Mouse (Mus musculus): ENCODE data around the gene Tfrc. TPM values are rescaled to one million over a fixed set of nuclear protein-coding genes. Genes with fewer than 3 reads are reported as not detected.

The Tfrc gene
- polyA plus RNA-seq (2015; fragmentation: Nextera tagmentation; extraction: Ambion mirVana): 14.6 and 16.0 TPM in 2 replicates

- Histone ChIP-seq H3K4me2 (replicated peaks; ENCODE audit: low read depth, low read length) (peak within 1 kb of the TSS; percentile 84), H3K4me3 (ENCODE audit: low read depth, low read length) (peak within 1 kb of the TSS; percentile 66), H3K27me3 (replicated peaks; ENCODE audit: insufficient read depth, low read length) (no peaks in the 10 kb centered on the region), H3K9me3 (ENCODE audit: low read length) (no peaks in the 10 kb centered on the region), H3K36me3 (ENCODE audit: insufficient read depth, low read length) (no peaks in the 10 kb centered on the region), H3K4me1 (ENCODE audit: insufficient read depth, low read depth, low read length) (peaks cover 5% of the 10 kb centered on the region; the same call in 1 of the 2 replicates), H3K9ac (replicated peaks; ENCODE audit: low read depth) (peak within 1 kb of the TSS; percentile 30; the same call in 1 of the 2 replicates), H3K27ac (ENCODE audit: low read length) (peak within 1 kb of the TSS; percentile 43)
- peak; percentile 98 for DNase-seq (ENCODE audit: low spot score)
- no peak for TF ChIP-seq EP300 (IDR thresholded peaks at IDR 0.05)
- peak; percentile 3; the same call in 1 of the 2 replicates for TF ChIP-seq CTCF (IDR thresholded peaks at IDR 0.05)
- WGBS: under 1% methylated on average over 60 of the region's 73 CpGs
- peak; percentile 98 for ATAC-seq
Observed at GRCm38 (mm10) chr16:32608712-32609400, at the start of gene Tfrc. TSS of gene Tfrc (plus strand) at chr16:32608920.

GRCm38 (mm10) chr16:32559493-32559892, 49.2 kb upstream of the Tfrc start:
- no peak overlapping the region for H3K4me2 ChIP-seq (replicated peaks; ENCODE audit: low read depth, low read length)
- TF ChIP-seq EP300 (IDR thresholded peaks at IDR 0.05) (no peak), CTCF (IDR thresholded peaks at IDR 0.05) (no peak)
- no peaks in the 10 kb centered on the region for H3K27me3 ChIP-seq (replicated peaks; ENCODE audit: insufficient read depth, low read length)
- DNase-seq (ENCODE audit: low spot score): no peak
- H3K27ac ChIP-seq (ENCODE audit: low read length): no peak overlapping the region
- ATAC-seq: no peak
- 76% methylated on average over 4 of the region's 4 CpGs for WGBS
- H3K4me3 ChIP-seq (ENCODE audit: low read depth, low read length): no peak overlapping the region
- H3K9ac ChIP-seq (replicated peaks; ENCODE audit: low read depth): no peak overlapping the region
- H3K36me3 ChIP-seq (ENCODE audit: insufficient read depth, low read length): no peaks in the 10 kb centered on the region
- H3K4me1 ChIP-seq (ENCODE audit: insufficient read depth, low read depth, low read length): no peaks in the 10 kb centered on the region
- H3K9me3 ChIP-seq (ENCODE audit: low read length): no peaks in the 10 kb centered on the region

- DNase-seq (ENCODE audit: low spot score) (peak; percentile 44), ATAC-seq (no peak)
- Histone ChIP-seq H3K4me3 (ENCODE audit: low read depth, low read length) (no peak overlapping the region), H3K9ac (replicated peaks; ENCODE audit: low read depth) (no peak overlapping the region), H3K27me3 (replicated peaks; ENCODE audit: insufficient read depth, low read length) (no peaks in the 10 kb centered on the region), H3K4me1 (ENCODE audit: insufficient read depth, low read depth, low read length) (no peaks in the 10 kb centered on the region), H3K27ac (ENCODE audit: low read length) (no peak overlapping the region), H3K4me2 (replicated peaks; ENCODE audit: low read depth, low read length) (no peak overlapping the region), H3K9me3 (ENCODE audit: low read length) (no peaks in the 10 kb centered on the region), H3K36me3 (ENCODE audit: insufficient read depth, low read length) (no peaks in the 10 kb centered on the region)
- TF ChIP-seq CTCF (IDR thresholded peaks at IDR 0.05): no peak
- TF ChIP-seq EP300 (IDR thresholded peaks at IDR 0.05): no peak
- WGBS: 63% methylated on average over 5 of the region's 5 CpGs
Observed at GRCm38 (mm10) chr16:32563056-32563793, 45.5 kb upstream of the Tfrc start.

- Histone ChIP-seq H3K4me3 (ENCODE audit: low read depth, low read length) (no peak overlapping the region), H3K4me1 (ENCODE audit: insufficient read depth, low read depth, low read length) (no peaks in the 10 kb centered on the region), H3K9ac (replicated peaks; ENCODE audit: low read depth) (no peak overlapping the region), H3K9me3 (ENCODE audit: low read length) (no peaks in the 10 kb centered on the region), H3K27me3 (replicated peaks; ENCODE audit: insufficient read depth, low read length) (no peaks in the 10 kb centered on the region), H3K4me2 (replicated peaks; ENCODE audit: low read depth, low read length) (no peak overlapping the region), H3K27ac (ENCODE audit: low read length) (no peak overlapping the region), H3K36me3 (ENCODE audit: insufficient read depth, low read length) (no peaks in the 10 kb centered on the region)
- DNase-seq (ENCODE audit: low spot score): no peak
- TF ChIP-seq EP300 (IDR thresholded peaks at IDR 0.05) (no peak), CTCF (IDR thresholded peaks at IDR 0.05) (no peak)
- 38% methylated on average over 4 of the region's 4 CpGs for WGBS
- ATAC-seq: no peak
Observed at GRCm38 (mm10) chr16:32567282-32567681, 41.4 kb upstream of the Tfrc start.

- H3K4me2 ChIP-seq (replicated peaks; ENCODE audit: low read depth, low read length): no peak overlapping the region
- TF ChIP-seq EP300 (IDR thresholded peaks at IDR 0.05): no peak
- TF ChIP-seq CTCF (IDR thresholded peaks at IDR 0.05): no peak
- no peaks in the 10 kb centered on the region for H3K36me3 ChIP-seq (ENCODE audit: insufficient read depth, low read length)
- no peak overlapping the region for H3K27ac ChIP-seq (ENCODE audit: low read length)
- no peaks in the 10 kb centered on the region for H3K27me3 ChIP-seq (replicated peaks; ENCODE audit: insufficient read depth, low read length)
- DNase-seq (ENCODE audit: low spot score): no peak
- ATAC-seq: no peak
- WGBS: 43% methylated on average over 6 of the region's 6 CpGs
- H3K4me1 ChIP-seq (ENCODE audit: insufficient read depth, low read depth, low read length): no peaks in the 10 kb centered on the region
- no peak overlapping the region for H3K4me3 ChIP-seq (ENCODE audit: low read depth, low read length)
- H3K9me3 ChIP-seq (ENCODE audit: low read length): no peaks in the 10 kb centered on the region
- no peak overlapping the region for H3K9ac ChIP-seq (replicated peaks; ENCODE audit: low read depth)
Observed at GRCm38 (mm10) chr16:32568401-32568800, 40.3 kb upstream of the Tfrc start.

- Histone ChIP-seq H3K27ac (ENCODE audit: low read length) (no peak overlapping the region), H3K27me3 (replicated peaks; ENCODE audit: insufficient read depth, low read length) (no peaks in the 10 kb centered on the region), H3K9ac (replicated peaks; ENCODE audit: low read depth) (no peak overlapping the region), H3K4me3 (ENCODE audit: low read depth, low read length) (no peak overlapping the region), H3K36me3 (ENCODE audit: insufficient read depth, low read length) (no peaks in the 10 kb centered on the region), H3K9me3 (ENCODE audit: low read length) (no peaks in the 10 kb centered on the region), H3K4me2 (replicated peaks; ENCODE audit: low read depth, low read length) (no peak overlapping the region), H3K4me1 (ENCODE audit: insufficient read depth, low read depth, low read length) (no peaks in the 10 kb centered on the region)
- no peak for DNase-seq (ENCODE audit: low spot score)
- TF ChIP-seq EP300 (IDR thresholded peaks at IDR 0.05) (no peak), CTCF (IDR thresholded peaks at IDR 0.05) (no peak)
- 86% methylated on average over 3 of the region's 3 CpGs for WGBS
- no peak for ATAC-seq
Observed at GRCm38 (mm10) chr16:32570042-32570441, 38.7 kb upstream of the Tfrc start.
